Mouse (Mus musculus) left cerebral cortex, adult 18-20 months (tissue): ENCODE measurements around the gene Cd7. TPM values are rescaled to one million over a fixed set of nuclear protein-coding genes. Genes with fewer than 3 reads are reported as not detected.
A peak's percentile ranks its signal among the peaks of the same experiment; 100 is the strongest.

Experiments
- DNase-seq, 2 experiments: peaks; one replicate each; pipeline ENCODE4 v3.0.0; 2021 to 2022; ENCODE audit warnings: low spot score in 2 of 2, mixed read lengths in 1 of 2
- total RNA-seq, 2 experiments: library from RNA; stranded (reverse); gene quantifications; 2 replicates each; pipeline ENCODE4 v1.2.3; 2021

The Cd7 gene
- total RNA-seq, 2 experiments from 2014 or later = 1.1 to 2.2 TPM

- DNase-seq = no peak
Observed at GRCm38 (mm10) chr11:120993080-120993479, 46.1 kb downstream of the Cd7 start.

- no peak for DNase-seq
Observed at GRCm38 (mm10) chr11:120991791-120992190, 47.4 kb downstream of the Cd7 start.

GRCm38 (mm10) chr11:120990951-120991526 is 48.2 kb downstream of the Cd7 start, which contains the start of gene Csnk1d:
TSS of gene Csnk1d (minus strand) at chr11:120991330.
- DNase-seq = peak; percentile 99

- no peak for DNase-seq
Observed at GRCm38 (mm10) chr11:120990126-120990781, 49.0 kb downstream of the Cd7 start.

GRCm38 (mm10) chr11:120989523-120989922 is 49.7 kb downstream of the Cd7 start:
- DNase-seq = no peak

- DNase-seq = no peak
Observed at GRCm38 (mm10) chr11:120988410-120988809, 50.8 kb downstream of the Cd7 start.

GRCm38 (mm10) chr11:120987608-120988007 is 51.6 kb downstream of the Cd7 start:
- DNase-seq = no peak

Other genes starting within 250 kb of the Cd7 start
- 10 to 100 TPM; 40.2 to 44.9 TPM for gene Dus1l, start 243.0 kb downstream of the Cd7 start, total RNA-seq
- 100 to 1,000 TPM; 159 to 179 TPM for gene Fasn, start 214.9 kb downstream of the Cd7 start, total RNA-seq
- 1 to 10 TPM; 7.2 to 9.3 TPM for gene Ccdc57, start 106.5 kb downstream of the Cd7 start, total RNA-seq
- gene Slc16a3, start 90.9 kb downstream of the Cd7 start, total RNA-seq = 1 to 10 TPM; 3.9 to 4.0 TPM
- gene Csnk1d, start 48.1 kb downstream of the Cd7 start, total RNA-seq = 100 to 1,000 TPM; 117 to 135 TPM
- gene Sectm1b, start 24.2 kb upstream of the Cd7 start, total RNA-seq = not detected
- not detected for gene Sectm1a, start 41.8 kb upstream of the Cd7 start, total RNA-seq
- gene Tex19.2, start 79.3 kb upstream of the Cd7 start, total RNA-seq = not detected
- gene Tex19.1, start 106.7 kb upstream of the Cd7 start, total RNA-seq = not detected
- under 1 TPM; 0.19 to 0.21 TPM for gene Uts2r, start 120.9 kb upstream of the Cd7 start, total RNA-seq
- gene Hexdc, start 165.0 kb upstream of the Cd7 start, total RNA-seq = 10 to 100 TPM; 19.6 to 22.3 TPM
- 1 to 10 TPM; 8.2 TPM for gene Ogfod3, start 165.3 kb upstream of the Cd7 start, total RNA-seq
- 10 to 100 TPM; 20.0 to 20.4 TPM for gene Cybc1, start 189.9 kb upstream of the Cd7 start, total RNA-seq
- gene Narf, start 197.8 kb upstream of the Cd7 start, total RNA-seq = 10 to 100 TPM; 38.4 to 49.2 TPM
- gene Foxk2, start 220.6 kb upstream of the Cd7 start, total RNA-seq = 10 to 100 TPM; 79.6 to 82.2 TPM